In the genomic region with DNA sequence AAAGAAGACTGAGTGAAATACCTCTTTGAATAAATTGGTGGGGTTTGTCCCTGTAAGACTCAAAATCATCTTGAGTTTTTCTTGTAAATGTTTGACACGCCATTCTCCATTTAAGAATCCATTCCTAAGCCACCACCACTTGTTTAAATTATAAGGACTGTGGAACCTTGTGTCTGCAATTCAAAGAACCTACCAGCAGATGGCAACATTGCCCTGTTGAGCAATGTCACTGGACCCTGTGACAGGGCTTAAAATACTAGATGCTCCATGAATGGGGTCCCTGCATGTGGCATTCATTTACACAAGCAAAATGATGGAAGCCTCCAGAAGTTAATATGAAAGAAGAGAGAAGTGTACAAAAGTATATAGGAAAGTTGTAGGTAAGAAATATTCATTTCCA, we compare ENCODE assay signal across 8 mouse cellular contexts.
A peak's percentile ranks its signal among the peaks of the same experiment; 100 is the strongest.
DNase-seq lines count a peak whose midpoint lies in the region; ATAC-seq lines count a peak whose summit lies in the region.
"Had no signal": no experiment of that assay in that cellular context is flagged by ENCODE, and none has a peak within 500 bp of the region (broad histone marks: within the 10 kb centered on the region; RNA-seq: fewer than 3 reads in every experiment).

No protein-coding gene starts in this region.

- H3K4me2 ChIP-seq in neural tube, embryonic 15.5 days: no peak overlapping the region
- no peak overlapping the region for H3K4me2 ChIP-seq in hindbrain, embryonic 12.5 days (replicated peaks)
- H3K4me2 ChIP-seq in neural tube, embryonic 12.5 days (replicated peaks): no peak overlapping the region
- H3K4me2 ChIP-seq: heart, embryonic 15.5 days had no signal

- H3K9me3 ChIP-seq in neural tube, embryonic 15.5 days (replicated peaks): no peaks in the 10 kb centered on the region
- H3K9me3 ChIP-seq in hindbrain, embryonic 12.5 days (replicated peaks): no peaks in the 10 kb centered on the region
- no peaks in the 10 kb centered on the region for H3K9me3 ChIP-seq in neural tube, embryonic 12.5 days
- H3K9me3 ChIP-seq: heart, embryonic 15.5 days had no signal

- H3K36me3 ChIP-seq in neural tube, embryonic 15.5 days: no peaks in the 10 kb centered on the region
- H3K36me3 ChIP-seq in hindbrain, embryonic 12.5 days: no peaks in the 10 kb centered on the region
- H3K36me3 ChIP-seq in neural tube, embryonic 12.5 days: no peaks in the 10 kb centered on the region
- H3K36me3 ChIP-seq: heart, embryonic 15.5 days had no signal

- H3K4me1 ChIP-seq in neural tube, embryonic 15.5 days: no peaks in the 10 kb centered on the region
- H3K4me1 ChIP-seq in hindbrain, embryonic 12.5 days: no peaks in the 10 kb centered on the region
- no peaks in the 10 kb centered on the region for H3K4me1 ChIP-seq in neural tube, embryonic 12.5 days
- H3K4me1 ChIP-seq: heart, embryonic 15.5 days had no signal

- WGBS in neural tube, embryonic 15.5 days: 64% methylated on average over 1 of the region's 1 CpGs
- 70% methylated on average over 1 of the region's 1 CpGs for WGBS in hindbrain, embryonic 12.5 days
- 64% methylated on average over 1 of the region's 1 CpGs for WGBS in neural tube, embryonic 12.5 days

- no peak overlapping the region for H3K27ac ChIP-seq in neural tube, embryonic 15.5 days (replicated peaks)
- H3K27ac ChIP-seq in hindbrain, embryonic 12.5 days: no peak overlapping the region
- no peak overlapping the region for H3K27ac ChIP-seq in neural tube, embryonic 12.5 days
- H3K27ac ChIP-seq: heart, embryonic 15.5 days had no signal

- no peaks in the 10 kb centered on the region for H3K27me3 ChIP-seq in neural tube, embryonic 15.5 days (replicated peaks)
- no peaks in the 10 kb centered on the region for H3K27me3 ChIP-seq in hindbrain, embryonic 12.5 days
- no peaks in the 10 kb centered on the region for H3K27me3 ChIP-seq in neural tube, embryonic 12.5 days (replicated peaks)
- H3K27me3 ChIP-seq: heart, embryonic 15.5 days had no signal

- H3K4me3 ChIP-seq in neural tube, embryonic 15.5 days (replicated peaks): no peak overlapping the region
- H3K4me3 ChIP-seq in hindbrain, embryonic 12.5 days: no peak overlapping the region
- H3K4me3 ChIP-seq in neural tube, embryonic 12.5 days: no peak overlapping the region
- H3K4me3 ChIP-seq: heart, embryonic 15.5 days had no signal

- ATAC-seq in neural tube, embryonic 15.5 days (ENCODE audit: low FRiP score): no peak
- ATAC-seq in hindbrain, embryonic 12.5 days (ENCODE audit: low FRiP score): 0 out of 2 replicates have a peak, but pooled peaks have one; percentile 43
- peak; percentile 76; the same call in 1 of the 2 replicates for ATAC-seq in neural tube, embryonic 12.5 days (ENCODE audit: low FRiP score, low read depth)

- no peak overlapping the region for H3K9ac ChIP-seq in neural tube, embryonic 15.5 days (replicated peaks)
- H3K9ac ChIP-seq in hindbrain, embryonic 12.5 days: no peak overlapping the region
- H3K9ac ChIP-seq in neural tube, embryonic 12.5 days: no peak overlapping the region
- H3K9ac ChIP-seq: heart, embryonic 15.5 days had no signal

- DNase-seq in neural tube, embryonic 10.5 days (ENCODE audit: extremely low spot score, low spot score): peak; percentile 56
- peak; percentile 67 for DNase-seq in ZHBTc4 (ENCODE audit: low read depth, low spot score)
- peak; percentile 86 for DNase-seq in embryo, embryonic 10.5 days (ENCODE audit: low spot score)
- peak; percentile 58 to 66 for DNase-seq in left cerebral cortex, adult 18-20 months (ENCODE audit: low spot score in 2 of 2)
